Mouse (Mus musculus) embryo, embryonic 9.5 days (tissue): ENCODE results near the gene Exd2.

Experiments used
- DNase-seq: peaks from one replicate; pipeline ENCODE4 v3.0.0-alpha.2; 2017; ENCODE audit errors: extremely low spot score

The Exd2 gene

DNA sequence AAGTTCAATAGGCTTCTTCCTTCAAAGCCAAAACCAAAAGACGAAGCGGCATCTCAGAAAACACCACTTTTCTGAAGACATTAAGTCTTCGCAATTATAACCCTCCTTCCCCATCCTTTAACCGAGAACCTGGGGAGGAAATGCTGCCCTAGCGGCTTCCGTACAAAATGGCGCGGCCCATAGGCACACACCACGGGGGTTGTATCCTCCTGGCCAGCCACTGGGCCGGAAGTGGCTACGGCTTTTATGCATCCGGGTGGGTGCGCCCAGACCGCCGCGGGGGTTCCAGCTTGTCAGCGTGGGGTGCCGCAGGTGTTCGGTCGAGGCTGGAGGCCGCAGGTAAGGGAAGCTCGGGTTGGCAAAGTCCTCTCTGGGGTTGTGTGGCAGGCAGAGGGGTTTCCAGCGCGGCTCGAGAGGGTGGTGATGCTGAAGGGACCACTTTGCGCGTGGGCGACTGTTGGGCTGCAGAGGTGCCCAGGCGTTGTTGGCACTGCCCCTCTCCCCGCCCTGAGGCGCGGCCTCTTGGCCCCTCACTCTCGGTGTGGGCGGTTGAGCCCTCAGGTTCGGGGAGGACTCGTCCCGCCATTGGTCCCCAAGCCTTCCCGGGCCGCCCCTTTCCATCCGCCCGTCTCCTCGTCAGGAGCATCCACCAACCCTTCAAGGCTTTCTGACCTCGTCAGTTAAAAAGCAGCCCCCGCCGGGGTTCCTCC lies at the start of gene Exd2:
Exd2 (plus strand) TSS at position 154 of the 710 bp plus-strand sequence.
- DNase-seq = peak; percentile 89

GRCm38 (mm10) chr12:80415100-80415499 lies 47.8 kb upstream of the Exd2 start:
- DNase-seq = no peak

GRCm38 (mm10) chr12:80427683-80428082 lies 35.2 kb upstream of the Exd2 start:
- DNase-seq = no peak

GRCm38 (mm10) chr12:80433266-80433665 lies 29.6 kb upstream of the Exd2 start:
- DNase-seq = no peak

DNA sequence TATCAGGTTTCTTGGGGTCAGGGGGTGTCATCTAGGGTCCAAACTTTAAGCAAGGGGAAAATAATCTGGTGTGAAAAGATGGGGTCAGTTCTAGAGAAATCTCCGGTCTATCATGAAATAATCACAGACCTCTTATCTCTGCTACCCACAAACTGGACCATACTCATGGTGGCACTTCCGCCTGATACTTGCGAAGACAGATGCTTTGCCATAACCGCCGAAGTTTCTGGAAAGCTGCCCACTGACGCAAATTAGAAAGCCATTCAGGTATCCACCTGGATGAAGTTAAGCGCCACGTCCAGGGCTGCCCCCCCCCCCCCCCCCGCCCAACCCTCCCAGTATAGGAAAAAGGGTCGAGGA lies 28.3 kb upstream of the Exd2 start:
- no peak for DNase-seq

GRCm38 (mm10) chr12:80434961-80435691 lies 27.8 kb upstream of the Exd2 start:
- peak; percentile 89 for DNase-seq

DNA sequence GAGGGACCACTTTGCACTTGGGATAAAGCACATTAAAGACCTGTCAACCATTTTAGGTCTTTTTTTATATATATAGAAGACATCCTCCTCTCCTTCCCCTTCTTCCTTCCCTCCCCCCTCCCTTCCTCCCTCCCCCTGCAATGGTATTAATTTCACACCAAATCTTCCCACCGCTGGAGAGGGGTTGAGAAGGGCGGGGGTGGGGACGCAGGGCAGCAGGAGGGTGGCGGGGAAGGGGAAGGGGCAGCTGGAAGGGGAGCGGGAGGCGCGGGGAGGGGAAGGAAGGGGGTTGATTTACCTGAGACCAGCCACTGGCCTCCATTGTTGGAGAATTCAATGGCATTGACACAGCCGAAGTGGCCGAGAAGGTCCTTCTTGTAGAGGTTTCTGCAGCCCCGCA lies 27.0 kb upstream of the Exd2 start:
- no peak for DNase-seq

- peak; percentile 82 for DNase-seq
These were observed 26.4 kb upstream of the Exd2 start, which contains the start of gene Dcaf5 for GRCm38 (mm10) chr12:80436336-80436976. Dcaf5 (minus strand) TSS chr12:80436601.

DNA sequence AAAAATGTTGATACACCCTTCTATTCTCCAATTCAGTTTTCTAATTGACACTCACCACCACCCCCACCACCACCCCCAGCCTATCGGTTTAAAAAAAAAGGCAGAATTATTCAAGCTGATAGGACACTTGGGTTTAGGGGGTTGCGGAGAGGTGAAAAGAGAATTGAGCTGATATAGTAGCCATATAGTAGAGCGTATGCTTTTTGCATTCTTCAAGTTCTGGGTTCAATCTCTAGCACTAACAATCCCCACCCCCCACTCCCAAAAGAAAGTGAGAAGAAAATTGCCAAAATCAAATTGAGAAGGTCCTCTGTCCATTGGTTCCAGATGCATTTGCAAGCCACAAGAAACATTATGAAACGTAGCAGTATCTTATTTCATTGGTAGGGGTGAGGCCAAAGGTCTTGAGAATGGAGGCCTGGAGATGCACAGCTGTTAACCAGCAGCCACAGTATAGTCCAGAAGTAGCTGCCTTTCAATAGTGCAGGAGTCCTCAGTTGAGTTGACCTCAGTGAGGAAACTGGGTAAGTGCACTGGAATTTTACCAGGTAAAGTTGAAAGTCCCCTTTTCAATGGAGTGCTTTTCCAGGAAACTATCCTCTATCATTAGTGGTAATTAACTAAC lies 25.7 kb upstream of the Exd2 start:
- DNase-seq = no peak

- DNase-seq = no peak
These were observed 21.9 kb upstream of the Exd2 start for GRCm38 (mm10) chr12:80440957-80441356.

GRCm38 (mm10) chr12:80444525-80445109 lies 18.3 kb upstream of the Exd2 start:
- DNase-seq = no peak

- DNase-seq = no peak
These were observed 9.4 kb upstream of the Exd2 start for GRCm38 (mm10) chr12:80453506-80453905.

DNA sequence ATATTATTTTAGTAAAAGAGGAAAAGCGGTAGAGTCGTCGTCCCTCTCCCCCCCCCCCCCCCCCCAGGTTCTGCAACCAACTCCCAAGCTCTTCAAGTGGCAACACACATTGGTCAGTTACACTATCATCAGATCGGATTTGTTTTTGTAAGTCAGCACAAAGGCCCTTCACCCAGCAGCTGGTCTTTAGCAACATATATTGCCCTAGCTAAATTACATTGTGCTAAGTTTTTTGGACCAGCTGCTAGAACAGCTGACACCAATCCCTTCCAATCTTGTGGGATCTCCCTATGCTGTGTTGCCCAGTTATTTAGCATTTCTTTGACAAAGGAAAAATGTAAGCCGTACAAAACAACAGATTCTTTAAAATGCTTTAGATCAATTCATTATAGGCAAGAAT lies 4.9 kb upstream of the Exd2 start:
- DNase-seq = no peak

DNA sequence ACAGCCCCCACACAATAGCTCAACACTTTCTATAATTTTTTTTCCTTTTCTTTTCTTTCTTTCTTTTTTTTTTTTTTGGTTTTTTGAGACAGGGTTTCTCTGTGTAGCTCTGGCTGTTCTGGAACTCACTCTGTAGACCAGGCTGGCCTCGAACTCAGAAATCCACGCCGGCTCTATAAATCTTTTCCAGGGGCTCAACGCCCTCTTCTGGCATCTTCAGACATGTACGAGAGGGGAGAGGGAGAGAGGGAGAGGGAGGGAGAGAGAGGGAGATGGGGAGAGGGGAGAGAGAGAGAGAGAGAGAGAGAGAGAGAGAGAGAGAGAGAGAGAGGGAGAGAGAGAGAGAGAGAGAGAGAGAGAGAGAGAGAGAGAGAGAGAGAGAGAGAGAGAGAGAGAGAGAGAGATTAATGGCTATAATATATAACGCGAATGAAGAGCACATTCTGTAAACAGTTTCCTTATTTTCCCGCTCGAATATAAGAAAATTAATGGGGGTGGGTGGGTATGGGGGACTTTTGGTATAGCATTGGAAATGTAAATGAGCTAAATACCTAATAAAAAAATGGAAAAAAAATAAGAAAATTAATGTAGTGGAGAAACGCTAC lies 501 bp upstream of the Exd2 start:
- peak; percentile 47 for DNase-seq

GRCm38 (mm10) chr12:80463666-80464269 lies 873 bp downstream of the Exd2 start:
- DNase-seq = no peak

DNA sequence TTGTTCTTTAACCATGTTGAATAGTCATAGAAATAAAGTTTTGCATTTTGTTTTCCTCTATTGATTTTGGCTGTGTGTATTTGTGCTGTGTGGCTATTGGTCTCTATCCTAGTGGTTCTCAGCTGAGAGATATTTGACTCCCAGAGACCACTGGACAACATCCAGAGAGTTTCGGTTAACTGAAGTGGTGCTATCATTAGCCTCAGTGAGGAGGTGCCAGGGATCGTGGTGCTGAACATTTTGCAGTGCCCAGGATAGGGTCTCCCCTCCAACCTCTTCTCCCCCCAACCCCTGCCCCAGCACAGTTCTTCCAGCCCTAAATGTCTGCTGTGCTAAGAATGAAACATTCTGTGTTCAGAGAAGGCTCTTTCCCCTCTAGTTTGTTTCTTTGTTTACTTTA lies 7.3 kb downstream of the Exd2 start:
- DNase-seq = no peak

GRCm38 (mm10) chr12:80471926-80472325 lies 9.0 kb downstream of the Exd2 start:
- no peak for DNase-seq

GRCm38 (mm10) chr12:80473731-80474130 lies 10.8 kb downstream of the Exd2 start:
- no peak for DNase-seq

GRCm38 (mm10) chr12:80479986-80480385 lies 17.1 kb downstream of the Exd2 start:
- no peak for DNase-seq

DNA sequence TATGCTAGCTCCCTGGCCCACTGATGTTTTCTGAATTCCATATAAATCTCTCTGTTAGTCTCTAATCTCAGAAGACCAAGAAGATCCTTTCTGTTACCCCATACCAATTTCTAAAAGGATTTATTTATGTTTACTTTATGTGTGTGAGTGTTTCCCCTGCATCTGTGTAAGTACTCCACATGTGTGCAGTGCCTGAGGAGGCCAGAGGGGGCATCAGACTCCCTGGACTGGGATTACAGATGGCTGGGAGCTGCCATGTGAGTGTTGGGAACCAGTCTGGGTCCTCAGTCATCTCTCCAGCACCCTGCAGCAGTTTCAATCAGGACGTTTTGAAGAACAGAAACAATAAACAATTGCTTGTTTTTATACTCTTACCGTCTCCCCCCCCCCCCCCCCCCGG lies 20.5 kb downstream of the Exd2 start:
- no peak for DNase-seq

DNA sequence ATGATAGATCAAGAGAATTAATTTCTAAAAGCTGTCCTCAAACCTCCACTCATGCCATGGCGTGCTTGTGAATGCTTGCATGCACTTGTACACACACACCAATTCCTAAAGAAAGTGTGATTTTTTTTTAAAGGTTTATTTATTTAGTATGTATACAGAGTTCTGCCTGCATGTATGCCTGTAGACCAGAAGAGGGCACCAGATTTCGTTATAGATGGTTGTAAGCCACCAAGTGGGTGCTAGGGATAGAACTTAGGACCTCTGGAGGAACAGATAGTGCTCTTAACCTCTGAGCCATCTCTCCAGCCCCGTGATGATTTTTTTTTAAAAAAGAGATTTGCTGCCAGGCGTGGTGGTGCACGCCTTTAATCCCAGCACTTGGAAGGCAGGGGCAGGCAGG lies 30.4 kb downstream of the Exd2 start:
- DNase-seq = no peak
